Mouse (Mus musculus) heart, adult 9 months (tissue): ENCODE results near the gene Tssk6.

Experiments
- DNase-seq, 2 experiments: peaks; one replicate each; pipeline ENCODE4 v3.0.0; 2022; ENCODE audit warnings: low spot score in 2 of 2

The Tssk6 gene

DNA sequence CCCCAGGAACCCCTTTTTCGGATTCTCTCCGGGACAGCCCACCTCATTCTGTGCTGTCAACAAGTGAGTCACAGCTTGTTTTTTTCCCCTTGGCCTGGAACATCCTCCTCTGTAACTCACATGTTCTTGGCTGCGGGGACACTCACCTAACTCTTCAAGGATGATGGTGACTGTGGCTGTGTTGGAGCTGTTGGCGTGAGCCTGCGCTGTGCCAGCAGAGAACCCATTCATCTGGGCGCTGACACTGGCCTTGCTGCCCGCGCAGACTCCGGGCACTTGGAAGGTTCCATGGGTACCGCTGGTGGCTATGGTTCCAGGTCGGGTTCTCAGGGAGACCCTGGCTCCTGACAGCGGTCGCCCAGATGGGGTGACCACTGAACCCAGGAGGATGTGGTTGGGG is 17.8 kb upstream of the Tssk6 start:
- DNase-seq, result no peak

DNA sequence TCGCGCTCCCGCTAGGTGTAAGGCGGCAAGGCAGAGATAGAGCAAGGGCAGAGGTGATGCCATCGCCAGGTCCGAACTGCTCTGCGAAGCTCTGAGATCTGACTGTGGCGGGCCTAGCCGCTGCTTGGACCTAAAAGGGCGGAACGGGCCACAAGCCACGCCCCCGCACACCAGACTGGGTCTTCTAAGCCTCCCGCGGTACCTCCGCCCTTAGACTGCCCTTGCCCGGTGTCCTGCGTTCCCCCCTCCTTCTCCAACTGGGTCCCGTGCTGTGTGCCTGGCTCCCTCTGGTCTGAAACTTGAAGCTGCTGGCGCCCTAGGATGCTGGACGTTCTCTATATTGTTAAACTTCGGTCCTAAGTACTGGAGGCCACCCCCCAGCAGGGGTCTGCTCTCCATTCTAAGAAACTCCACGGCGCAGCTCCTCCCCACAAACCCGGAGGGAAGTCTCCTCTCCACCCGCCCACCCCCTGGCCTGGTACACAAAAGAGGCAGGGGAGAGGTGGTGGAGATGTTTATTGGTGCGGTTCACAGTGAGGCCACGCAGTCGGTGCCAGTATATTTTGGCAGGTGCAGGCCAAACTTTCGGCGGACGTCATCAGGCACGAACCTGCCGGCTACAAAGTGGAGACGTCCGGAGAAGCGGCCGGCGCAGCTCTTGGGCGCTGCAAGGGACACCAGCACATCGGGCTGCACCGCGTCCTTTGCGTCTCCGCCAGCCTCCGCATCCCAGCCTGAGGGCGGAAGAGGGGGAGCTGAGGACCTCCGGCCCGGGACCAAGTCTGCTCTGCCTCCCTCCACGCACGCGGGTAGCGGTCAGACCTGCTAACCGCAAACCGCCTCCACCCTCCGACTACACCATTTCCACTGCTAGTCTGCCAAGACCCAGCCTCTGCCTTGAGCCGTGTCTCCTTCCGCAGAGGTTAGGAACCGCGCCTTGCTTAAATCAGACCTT is 14.4 kb upstream of the Tssk6 start, which contains the start of gene Cilp2:
Cilp2 (minus strand) TSS at position 399 of the 955 bp plus-strand sequence.
- DNase-seq, result peak in 1 of 2 experiments; percentile 32

DNA sequence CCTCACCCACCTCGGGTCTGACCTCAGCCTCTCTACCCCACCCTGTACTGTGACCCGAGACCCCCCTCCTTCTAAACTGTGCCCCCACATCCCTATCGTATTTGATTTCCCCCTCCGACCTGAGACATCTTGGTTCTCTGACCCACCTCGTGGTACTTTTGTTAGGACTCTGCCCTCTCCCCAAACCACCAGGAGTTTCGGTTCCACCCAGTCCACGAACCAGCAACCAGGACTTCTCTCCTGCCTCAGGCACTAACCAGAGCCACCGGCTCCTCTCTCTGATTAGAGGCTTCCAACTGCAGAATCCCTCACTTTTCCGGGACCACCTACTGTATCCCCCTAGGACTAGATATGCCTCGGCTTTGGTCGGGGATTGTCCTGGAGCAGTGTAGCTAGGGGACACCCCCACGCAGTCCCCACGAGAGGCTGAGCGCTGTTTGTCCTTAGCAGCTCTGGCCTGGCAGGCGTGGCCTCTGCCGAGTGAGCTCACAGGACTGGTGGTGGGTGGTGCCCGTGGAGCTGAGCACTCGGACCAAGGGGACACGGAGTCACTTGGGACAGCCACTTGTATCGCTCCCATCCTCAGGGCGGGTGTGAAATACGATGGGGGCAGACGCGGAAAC is 13.6 kb upstream of the Tssk6 start:
- no peak for DNase-seq

DNA sequence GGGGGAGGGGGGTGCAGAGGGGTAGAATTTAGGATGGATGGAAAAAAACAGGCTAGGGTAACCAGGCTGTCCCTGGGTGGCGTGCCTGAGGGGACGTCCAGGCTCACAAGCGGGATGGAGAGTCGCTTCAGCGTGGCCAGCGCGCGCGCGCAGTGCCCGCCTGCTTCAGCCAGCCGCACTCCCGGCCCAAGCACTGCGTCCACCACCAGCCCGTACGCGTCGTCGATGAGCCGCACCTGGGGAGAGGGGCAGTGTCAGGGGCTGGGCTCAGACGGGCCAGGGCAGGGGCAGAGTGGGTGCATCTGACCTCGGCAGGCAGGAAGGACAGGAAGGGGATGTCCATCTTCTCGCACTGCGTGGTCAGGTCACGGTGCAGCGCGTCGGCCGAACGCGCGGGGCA is 13.1 kb upstream of the Tssk6 start:
- DNase-seq, result no peak

DNA sequence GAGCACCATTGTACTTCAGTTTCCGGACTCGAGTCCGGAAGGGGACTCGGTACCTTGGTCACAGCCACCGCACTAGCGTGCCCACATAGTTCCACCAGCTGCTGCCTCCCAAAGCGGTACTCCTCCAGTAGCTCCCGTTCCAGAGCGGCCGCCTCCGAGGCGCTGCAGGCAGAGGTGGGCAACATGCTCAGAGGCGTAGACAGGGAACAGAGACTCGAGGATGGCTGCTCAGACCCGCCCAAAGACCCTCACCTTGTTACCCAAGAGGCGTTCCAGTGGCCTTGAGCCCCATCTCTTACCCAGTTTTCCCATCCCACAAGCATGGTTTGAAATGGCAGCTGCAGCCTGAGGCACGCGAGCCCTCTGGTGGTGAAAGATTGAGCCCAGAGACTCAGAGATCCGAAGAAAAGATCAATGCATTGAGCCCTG is 11.2 kb upstream of the Tssk6 start:
- no peak for DNase-seq

DNA sequence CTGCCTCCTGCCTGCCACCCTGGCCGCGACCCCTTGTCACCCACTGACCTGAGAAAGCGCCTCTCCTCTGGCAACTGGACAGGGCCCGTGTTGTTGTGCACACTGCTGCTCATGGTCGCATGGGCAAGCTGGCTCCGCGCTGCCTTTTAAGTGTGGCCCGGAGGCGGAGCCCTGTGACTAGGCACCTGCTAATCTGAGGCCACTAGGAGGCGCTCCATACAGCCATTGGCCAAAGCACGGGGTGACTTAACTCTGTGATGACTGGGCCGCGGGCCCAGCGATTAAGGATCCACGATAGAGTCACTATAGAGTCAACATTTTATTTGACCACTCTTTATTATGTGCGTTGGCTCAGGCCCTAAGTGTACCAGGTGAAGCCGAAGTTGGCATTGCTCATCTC is 8.1 kb upstream of the Tssk6 start:
- peak in 1 of 2 experiments; percentile 35 for DNase-seq

DNA sequence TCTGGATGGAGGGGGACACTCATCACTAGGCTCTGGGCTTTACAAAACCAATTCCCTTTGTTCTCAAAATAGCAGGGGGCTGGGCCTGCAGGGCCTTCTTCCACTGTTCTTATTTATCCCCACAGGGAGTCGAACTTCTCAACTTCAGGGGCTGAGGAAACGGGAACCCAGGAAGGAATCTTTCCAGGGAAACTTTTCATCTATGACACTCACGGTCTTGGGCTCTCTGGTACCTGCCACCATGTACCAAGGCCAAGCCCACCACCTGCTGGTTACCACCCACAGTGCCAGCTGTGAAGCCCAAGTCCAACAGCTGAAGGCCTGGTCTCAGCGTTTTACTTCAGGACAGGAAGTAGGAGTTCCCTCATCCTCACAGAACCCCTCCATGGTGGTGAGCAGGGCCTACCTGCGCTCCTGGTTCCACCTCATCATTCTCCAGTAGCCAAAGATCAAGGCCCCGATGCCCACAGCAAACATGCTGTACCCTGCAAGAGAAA is 7.1 kb upstream of the Tssk6 start:
- no peak for DNase-seq

DNA sequence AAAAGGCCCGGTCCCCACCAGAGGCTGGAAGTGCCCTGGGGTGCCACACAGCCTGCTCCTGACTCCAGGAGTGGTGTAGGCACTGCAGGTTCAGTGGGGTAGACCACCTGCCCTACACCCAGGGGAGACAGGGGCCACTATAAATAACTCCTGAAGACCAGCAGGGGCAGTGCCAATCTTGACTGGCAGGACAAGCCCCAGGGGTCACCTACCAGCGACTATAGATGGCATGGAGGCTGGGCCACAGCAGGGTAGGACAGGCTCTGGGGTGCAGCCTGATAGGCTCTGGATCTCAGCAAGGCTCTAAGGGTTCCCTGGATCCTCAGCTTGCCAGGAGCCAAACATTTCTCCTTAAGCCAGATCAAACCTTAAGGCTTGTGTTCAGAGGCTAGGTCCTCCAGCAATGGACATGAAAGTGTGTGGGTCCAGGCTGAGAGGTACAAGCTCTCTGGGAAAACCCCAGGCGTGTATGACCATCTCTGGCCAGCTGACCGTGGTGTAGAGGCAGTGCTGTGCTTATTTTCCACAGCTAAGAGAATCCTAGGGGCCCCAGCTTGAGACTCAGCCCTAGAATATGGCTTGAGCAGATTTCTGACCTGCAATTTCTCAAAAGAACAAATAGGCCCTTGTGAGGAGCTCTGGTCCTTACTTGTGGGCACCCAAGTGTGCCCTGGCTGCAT is 6.1 kb upstream of the Tssk6 start:
- DNase-seq, result no peak

DNA sequence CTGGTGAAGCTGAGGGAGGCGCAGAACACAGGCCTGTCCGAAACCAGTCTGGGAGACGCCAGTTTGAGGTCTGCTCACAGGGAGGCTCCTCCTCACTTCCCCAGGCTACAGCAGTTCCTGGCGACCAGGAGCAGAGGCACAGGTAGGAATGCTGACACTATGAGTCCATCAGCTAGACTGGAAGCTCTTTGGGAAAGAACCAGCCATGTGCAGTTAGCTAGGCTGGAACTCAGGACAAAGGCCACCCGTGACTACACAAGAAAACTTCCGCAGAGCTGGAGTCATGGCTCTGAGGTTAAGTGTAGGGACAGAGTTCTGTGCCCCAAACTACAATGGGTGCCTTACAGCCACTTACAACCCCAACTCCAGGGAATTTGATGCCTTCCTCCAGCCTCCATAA is 4.1 kb upstream of the Tssk6 start:
- no peak for DNase-seq

DNA sequence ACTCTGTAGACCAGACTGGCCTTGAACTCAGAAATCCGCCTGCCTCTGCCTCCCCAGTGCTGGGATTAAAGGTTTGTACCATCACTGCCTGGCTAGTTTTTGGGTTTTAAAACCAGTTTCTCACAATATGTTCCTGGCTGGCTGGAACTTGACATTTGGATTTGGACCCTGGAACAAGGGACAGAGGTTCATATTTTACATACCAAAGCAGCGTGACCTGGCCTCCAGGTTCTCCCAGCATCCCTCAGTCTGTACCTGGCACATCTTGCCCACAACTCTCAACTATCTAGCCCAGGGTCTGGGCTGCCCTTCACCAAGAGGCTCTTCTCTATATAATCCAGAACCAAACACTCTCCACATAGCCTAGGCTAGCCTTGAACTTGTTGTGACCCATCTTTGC is 2.1 kb upstream of the Tssk6 start:
- no peak for DNase-seq

DNA sequence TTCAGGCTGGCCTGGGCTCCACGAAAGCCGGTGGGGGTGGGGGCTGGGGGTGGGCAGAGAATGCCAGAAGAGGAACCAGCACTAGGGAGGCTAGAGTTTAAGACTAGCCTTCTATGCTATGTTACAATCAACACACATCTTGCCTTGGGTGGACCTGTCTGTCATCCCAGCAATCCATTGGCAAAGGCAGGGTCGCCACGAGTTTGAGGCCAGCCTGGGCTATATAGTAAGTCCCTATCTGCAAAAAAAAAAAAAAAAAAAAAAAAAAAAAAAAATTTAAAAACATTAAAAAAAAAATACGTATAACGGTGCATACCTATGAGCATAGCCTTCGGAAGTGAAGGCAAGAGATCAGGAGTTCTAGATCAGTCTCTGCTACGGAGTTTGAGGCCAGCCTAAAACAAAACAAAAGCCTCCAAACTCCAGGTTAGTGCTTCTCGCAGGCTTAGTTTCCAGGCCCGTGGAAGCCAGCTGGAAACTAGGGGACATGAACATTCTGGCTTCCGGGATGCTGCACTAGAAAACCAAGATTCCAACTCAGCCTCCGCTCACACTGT is 1.0 kb upstream of the Tssk6 start:
- no peak for DNase-seq

DNA sequence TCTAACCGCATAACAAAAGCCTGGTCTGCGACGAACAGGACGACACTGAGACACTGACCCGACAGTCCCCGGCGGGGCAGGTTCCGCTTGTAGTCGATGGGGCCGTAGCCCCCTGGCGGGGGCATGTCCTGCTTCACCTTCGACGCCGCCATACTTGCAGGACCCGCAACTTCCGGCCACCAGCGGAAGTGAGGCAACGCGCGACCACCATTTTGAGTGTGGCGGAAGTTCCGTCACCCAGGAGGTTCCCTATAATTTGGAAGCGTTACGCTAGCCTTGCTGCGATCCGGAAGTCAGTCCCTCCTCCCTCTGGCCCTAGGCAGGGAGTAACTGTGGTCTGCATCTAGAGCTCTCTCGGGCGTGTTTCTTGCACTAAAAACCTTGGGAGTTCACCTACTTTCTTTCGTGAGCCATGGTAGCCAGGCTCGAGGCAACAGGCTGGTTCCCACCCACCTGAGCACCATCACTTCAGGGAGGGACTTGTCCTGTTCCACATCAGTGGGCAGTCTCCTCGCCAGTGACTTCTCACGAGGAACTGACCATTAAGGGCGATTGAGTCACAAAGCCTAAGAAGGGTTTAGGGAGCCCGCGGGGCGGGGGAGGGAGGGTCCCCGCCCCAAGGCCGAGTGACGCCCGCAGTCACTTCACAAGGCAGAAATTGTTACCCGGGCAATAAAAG is 361 bp upstream of the Tssk6 start:
- peak; percentile 93 to 97 for DNase-seq

DNA sequence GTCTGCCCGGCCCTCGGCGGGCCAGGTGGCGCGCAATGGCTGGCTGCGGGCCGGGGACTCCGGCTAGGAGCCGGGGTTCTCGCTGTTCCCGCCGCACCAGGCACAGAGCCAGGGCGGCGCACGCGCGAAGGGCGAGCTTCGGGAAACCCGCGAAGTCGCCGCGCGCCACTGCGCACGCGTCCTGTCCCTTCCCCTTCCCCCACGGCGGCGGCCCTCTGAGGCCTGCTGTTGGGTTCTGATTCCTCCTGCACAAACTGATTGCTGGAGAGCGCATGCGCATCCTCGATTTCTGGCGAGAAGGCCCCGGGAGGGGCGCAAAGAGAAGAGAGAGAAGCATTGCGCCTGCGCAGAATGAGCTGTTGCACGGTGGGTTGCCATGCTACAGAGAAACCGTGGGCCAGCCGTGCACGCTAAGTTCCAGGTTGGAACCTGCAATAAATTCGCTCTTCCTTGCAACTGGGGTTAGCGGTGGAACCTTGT is 1.1 kb downstream of the Tssk6 start:
- peak; percentile 99 for DNase-seq

DNA sequence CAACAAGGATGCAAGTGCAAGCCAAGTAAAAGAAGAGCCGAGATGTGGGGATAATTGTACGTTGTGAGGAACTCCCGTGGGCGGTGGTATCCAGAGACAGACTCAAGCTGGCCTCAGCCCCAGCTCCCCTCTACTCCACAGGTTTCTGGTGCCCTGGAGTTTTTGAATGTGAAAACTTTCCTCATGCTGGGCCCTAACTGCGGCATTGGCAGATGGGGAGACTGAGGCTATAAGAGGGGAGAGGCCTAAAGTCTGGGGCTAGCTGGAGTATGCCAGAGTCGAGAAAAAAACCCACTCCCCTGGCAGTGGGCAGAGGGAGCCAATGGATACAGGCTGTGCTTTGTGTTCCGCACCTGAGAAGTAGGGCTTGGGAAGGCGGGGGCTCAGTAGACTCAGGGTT is 2.1 kb downstream of the Tssk6 start:
- DNase-seq, result no peak

DNA sequence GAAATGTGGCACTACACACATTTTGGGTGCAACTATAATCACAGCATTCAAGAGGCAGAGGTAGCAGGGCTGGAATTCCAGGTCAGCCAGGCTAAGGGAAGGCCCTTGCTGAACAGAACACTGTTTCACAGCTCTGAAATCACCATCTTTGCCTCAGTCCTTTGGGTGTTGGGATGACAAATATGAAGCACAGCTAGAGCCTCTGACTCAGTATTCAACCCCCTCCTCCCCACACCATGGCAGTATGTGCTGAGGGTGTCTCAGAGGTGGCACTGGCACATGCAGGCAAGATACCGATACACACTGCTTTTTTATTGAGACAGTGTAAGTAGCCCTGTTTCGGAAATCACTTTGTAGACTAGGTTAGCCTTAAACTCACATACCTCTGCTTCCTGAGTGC is 4.3 kb downstream of the Tssk6 start:
- no peak for DNase-seq

DNA sequence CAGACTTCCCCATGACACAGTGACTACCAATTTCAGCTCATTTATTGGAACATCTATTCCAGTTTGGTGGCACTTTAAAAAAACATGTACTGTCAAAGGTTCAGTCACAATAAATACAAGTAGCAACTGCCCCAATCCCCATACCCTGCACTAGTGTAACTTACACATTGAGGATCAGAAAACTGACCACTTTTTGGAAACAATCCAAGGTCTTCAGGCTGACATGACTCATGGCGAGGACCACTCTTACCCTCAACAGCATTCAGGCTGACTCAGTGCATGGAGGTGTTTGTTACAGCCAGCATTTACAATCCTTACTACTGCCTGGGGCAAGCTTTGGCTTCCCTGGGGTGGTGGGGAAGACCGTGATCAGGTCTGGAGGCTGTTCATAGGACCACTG is 5.1 kb downstream of the Tssk6 start:
- no peak for DNase-seq

DNA sequence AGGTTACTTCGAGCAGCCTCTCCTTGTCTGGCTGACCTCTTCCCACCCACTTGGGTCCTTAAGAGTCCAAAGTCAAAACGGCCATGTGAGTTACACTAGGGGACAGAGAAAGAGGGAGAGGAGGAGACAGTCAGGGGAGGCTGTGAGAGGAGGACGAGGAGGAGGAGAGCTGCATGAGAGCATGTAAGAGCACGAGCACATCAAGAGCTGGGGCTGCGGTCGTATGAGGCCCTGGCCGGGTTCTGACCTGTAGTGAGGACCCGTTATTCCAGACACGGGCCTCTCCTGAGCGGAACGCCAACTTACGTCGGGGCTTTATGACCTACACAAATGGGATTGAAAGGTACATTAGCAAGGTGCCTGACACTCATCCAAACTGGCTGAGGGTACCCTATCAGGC is 9.9 kb downstream of the Tssk6 start:
- DNase-seq, result no peak

DNA sequence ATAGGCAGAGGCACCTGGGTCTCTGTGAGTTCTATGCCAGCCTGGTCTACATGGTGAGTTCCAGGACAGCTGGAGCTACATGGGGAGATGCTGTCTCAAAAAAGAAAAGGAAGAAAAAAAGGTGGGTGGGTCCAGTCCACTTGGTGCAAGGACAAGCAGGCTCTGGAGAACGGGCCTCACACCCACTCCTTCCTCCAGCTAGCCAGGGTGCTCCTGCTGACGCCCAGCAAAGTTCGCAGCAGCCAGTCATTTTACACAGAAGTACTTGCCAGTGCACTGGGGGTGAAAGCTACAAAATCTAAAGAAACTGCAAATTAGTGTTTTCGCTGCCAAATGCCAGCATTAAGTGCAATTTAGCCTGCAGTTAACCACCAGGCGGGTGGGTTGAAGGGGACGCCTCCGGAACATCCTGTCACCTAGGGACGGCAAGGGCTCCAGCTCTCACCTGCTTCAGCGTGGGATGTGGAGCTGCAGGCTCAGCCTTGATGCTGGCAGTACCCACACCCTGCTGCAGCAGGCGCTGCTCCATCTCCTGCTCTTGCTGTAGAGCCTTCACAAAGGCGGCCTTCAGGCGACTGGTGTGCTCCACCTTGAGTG is 10.6 kb downstream of the Tssk6 start:
- no peak for DNase-seq

DNA sequence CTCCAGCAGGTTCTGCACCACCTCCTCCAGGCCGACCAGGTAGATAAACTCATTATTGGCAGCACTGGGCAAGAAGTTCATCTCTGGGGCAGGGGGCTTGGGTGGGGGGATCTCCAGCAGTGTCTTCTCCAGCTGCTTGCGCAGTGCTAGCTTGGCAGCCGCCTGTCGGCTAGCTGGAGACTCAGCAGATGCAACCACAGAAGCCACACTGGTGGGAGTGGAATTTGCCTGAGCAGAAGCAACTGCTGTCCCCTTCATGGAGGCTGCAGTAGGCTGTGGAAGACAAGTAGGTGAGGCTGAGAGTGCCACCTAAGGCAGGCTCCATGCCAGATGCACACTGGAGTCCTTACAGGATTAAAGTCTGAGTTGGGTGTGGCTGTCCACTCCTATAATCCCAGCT is 12.5 kb downstream of the Tssk6 start:
- DNase-seq, result no peak

DNA sequence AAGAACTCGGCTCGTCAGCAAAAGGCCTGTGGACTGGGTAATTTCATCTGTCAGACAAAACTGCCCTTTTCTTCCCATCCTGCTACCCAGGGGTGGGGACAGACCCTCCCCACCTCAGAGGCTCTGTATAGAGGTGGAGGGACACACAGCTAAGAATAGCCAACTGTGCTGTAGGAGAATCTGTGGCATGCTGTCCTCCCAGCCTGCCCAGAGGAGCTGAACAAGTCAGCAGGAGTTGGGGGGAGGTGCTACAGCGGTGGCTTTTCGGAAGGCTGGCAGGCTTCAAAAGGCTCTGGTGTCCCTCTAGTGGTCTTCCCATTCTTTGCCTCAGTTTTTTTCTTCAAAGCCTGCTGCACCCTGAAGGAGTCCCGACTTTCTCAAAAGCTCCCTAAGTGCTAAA is 13.8 kb downstream of the Tssk6 start:
- peak in 1 of 2 experiments; percentile 46 for DNase-seq

DNA sequence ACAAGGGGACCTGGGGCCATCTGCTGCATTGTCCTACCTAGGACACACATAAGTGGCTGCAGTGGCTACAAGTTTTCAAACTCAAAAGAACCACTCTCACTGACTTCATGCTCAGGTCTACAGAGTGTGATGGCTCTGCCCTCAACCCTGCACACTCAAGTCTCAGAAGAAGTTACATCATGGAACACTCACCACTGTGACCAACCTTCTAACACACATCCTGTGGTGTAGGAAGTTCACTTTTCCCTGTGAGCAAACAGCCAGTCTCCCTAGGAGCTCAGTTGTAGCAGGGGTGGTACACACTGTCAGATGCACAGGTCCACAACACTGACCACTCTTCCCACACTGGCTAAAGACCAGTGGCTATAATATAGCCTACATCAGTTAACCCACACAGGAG is 16.5 kb downstream of the Tssk6 start:
- DNase-seq, result no peak
